Mouse (Mus musculus) embryonic fibroblast, embryonic 13.5 days (primary cell): Measurements from ENCODE around the gene Hivep2.

Source experiments
- CTCF ChIP-seq: IDR thresholded peaks from 2 replicates; pipeline ENCODE4 v1.5.1; 2011; ENCODE audit warnings: mild to moderate bottlenecking, control low read depth, low read length, moderate library complexity, borderline replicate concordance; ENCODE audit not compliant: insufficient read depth
- POLR2A ChIP-seq: IDR thresholded peaks from 2 replicates; pipeline ENCODE4 v1.6.1; 2011; ENCODE audit warnings: low read depth, mild to moderate bottlenecking, control low read depth, low read length, moderate library complexity

- no peak for TF ChIP-seq POLR2A
- TF ChIP-seq CTCF = no peak
These were observed 84.7 kb downstream of the Hivep2 start for GRCm38 (mm10) chr10:14050586-14050985.
